Mouse (Mus musculus) brain, embryonic 14.5 days (tissue): Measurements from ENCODE around the gene Nhlh2.

Experiments used
- CTCF ChIP-seq: fragments of 200-500 bp; IDR thresholded peaks from 2 replicates; pipeline ENCODE4 v1.5.1; 2012; ENCODE audit warnings: inconsistent platforms, mild to moderate bottlenecking, moderate library complexity, borderline replicate concordance; ENCODE audit not compliant: insufficient read depth, insufficient read length; ENCODE audit errors: extremely low read depth
- POLR2A ChIP-seq: fragments of 200-500 bp; IDR thresholded peaks from 2 replicates; pipeline ENCODE4 v1.6.1; 2012; ENCODE audit warnings: mild to moderate bottlenecking, inconsistent platforms, borderline replicate concordance; ENCODE audit not compliant: poor library complexity, insufficient read depth, insufficient read length, severe bottlenecking; ENCODE audit errors: extremely low read depth

DNA sequence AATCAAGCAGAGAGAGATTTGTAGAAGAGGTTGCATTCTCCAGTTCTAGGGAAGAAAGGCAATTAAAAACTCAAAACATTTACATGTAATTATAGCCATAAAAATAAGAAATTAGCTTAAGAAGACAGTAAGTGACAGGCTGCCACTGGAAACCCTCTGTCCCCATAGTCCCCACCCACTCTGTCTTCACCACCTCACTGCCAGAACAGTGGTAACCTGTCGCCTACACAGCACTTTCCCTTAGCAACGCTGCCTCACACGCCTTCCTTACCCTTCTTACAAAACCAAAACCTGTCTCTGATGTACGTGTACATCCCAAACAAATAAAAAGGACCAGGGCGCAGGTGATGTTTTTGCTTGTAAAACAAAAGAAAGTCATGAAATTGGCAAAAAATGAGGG lies 15.8 kb downstream of the Nhlh2 start:
- no peak for TF ChIP-seq POLR2A
- TF ChIP-seq CTCF, result no peak
